Mouse (Mus musculus): Measurements from ENCODE around the gene Noct. TPM values are rescaled to one million over a fixed set of nuclear protein-coding genes. Genes with fewer than 3 reads are reported as not detected.

Noct gene
- polyA plus RNA-seq, 1 experiment, result 8.2 TPM

DNA sequence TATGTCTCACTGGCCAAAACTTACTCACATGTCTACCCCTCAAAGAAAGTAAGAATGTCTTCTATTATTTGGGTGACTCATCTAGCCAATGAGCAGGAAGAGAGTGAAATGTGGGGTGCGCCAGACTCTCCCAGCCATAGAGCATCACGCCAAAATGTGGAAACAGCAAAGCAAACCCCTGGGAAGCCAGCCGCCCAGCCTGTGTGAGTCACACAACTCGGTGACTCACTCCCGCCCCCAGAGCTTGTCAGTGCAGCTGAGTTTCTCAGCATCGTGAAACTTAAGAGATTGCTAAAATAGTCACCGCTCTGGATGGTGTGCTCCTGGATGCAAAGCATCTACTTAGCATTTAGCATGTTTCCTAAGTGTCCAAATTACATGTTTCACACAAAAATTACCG is 28.9 kb upstream of the Noct start:
- DNase-seq, result no peak

DNA sequence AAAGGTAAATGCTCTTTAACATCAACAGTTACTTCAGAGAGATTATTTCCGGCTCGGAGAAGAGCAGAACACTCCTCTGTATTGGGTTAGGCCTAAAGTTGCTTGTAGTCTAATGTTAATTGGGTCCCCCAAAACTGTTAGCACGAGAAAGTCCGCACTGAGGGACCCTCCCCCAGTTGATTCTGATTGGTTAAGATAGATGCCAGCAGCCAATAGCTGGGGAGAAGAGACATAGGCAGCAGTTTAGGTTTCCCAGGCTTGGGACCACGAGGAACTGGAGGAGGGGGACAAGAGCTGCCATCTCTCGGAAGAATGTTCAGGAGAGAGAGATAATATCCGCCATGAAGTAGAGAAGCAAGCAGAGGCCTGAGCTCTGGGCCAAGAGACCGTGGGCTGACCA is 28.5 kb upstream of the Noct start:
- Histone ChIP-seq H3K4me1 (ENCODE audit: control insufficient read depth, insufficient read depth, low read length) (peaks cover 3% of the 10 kb centered on the region; the same call in 1 of the 2 replicates), H3K4me3 (replicated peaks; ENCODE audit: extremely low read depth, low read depth, low read length) (no peak overlapping the region)
- TF ChIP-seq CTCF (IDR thresholded peaks at IDR 0.05; ENCODE audit: insufficient read depth, low read length) (no peak), POLR2A (IDR thresholded peaks at IDR 0.05; ENCODE audit: borderline replicate concordance, extremely low read depth, low read depth, low read length) (no peak)
- WGBS, result 49% methylated on average over 8 of the region's 8 CpGs
- DNase-seq, result no peak

More for the DNA sequence above, 28.9 kb upstream of the Noct start:
- WGBS, result 19% methylated on average over 8 of the region's 8 CpGs
- TF ChIP-seq POLR2A (IDR thresholded peaks at IDR 0.05; ENCODE audit: borderline replicate concordance, extremely low read depth, low read depth, low read length) (no peak), CTCF (IDR thresholded peaks at IDR 0.05; ENCODE audit: insufficient read depth, low read length) (no peak)
- Histone ChIP-seq H3K4me3 (replicated peaks; ENCODE audit: extremely low read depth, low read depth, low read length) (no peak overlapping the region), H3K4me1 (ENCODE audit: control insufficient read depth, insufficient read depth, low read length) (peaks cover 3% of the 10 kb centered on the region; the same call in 1 of the 2 replicates)

DNA sequence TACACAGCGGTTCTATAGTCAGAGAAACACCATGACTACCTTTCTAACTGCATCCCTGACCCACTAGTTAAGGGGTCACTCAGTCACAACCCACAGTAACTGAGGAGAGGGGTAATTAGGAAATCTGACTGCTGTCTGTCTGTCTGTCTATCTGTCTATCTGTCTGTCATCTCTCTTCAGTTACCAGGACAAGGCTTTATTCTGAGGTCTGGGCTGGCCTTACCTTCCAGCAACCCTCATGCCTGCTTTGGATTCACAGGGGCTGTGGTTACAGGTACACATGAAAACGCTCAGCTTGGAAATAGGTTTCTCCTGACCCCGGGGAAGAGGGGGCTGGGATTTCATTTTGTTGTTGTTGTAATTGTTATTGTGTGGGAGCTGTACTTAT is 27.5 kb upstream of the Noct start:
- no peak for DNase-seq
- TF ChIP-seq POLR2A (IDR thresholded peaks at IDR 0.05; ENCODE audit: borderline replicate concordance, extremely low read depth, low read depth, low read length) (no peak), CTCF (IDR thresholded peaks at IDR 0.05; ENCODE audit: insufficient read depth, low read length) (no peak)
- Histone ChIP-seq H3K4me1 (ENCODE audit: control insufficient read depth, insufficient read depth, low read length) (peaks cover 3% of the 10 kb centered on the region; the same call in 1 of the 2 replicates), H3K4me3 (replicated peaks; ENCODE audit: extremely low read depth, low read depth, low read length) (no peak overlapping the region)
- WGBS, result 61% methylated on average over 3 of the region's 3 CpGs

DNA sequence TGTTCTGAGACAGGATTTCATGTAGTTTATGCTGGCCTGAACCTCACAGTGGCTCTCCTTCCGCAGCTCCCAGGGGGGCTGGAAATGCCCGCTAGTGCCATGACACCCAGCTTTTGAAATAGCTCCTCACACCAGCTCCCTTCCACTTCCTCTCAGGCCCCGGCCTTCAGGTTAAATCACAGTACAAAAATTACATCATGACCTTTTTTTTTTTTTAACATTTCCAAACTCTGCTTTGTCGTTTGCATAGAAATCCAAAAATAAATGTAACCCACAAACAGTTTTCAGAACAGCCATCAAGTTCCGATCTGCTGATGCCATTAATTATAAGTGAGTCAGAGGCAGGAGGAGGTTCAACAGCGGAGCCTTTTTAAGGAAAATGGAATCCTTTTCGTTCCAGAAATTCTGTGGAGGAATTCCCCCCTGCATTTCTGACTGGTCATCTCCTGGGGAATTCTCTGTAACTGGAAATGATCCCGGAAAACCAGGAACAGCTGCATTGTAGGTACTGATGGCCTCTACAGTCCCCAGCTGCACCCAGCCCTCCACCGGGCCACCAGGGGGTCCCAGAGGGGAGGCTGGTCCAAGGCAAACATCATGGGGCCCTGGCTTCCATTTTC is 27.0 kb upstream of the Noct start:
- 30% methylated on average over 9 of the region's 9 CpGs for WGBS
- TF ChIP-seq POLR2A (IDR thresholded peaks at IDR 0.05; ENCODE audit: borderline replicate concordance, extremely low read depth, low read depth, low read length) (no peak), CTCF (IDR thresholded peaks at IDR 0.05; ENCODE audit: insufficient read depth, low read length) (no peak)
- Histone ChIP-seq H3K4me1 (ENCODE audit: control insufficient read depth, insufficient read depth, low read length) (peaks cover 3% of the 10 kb centered on the region; the same call in 1 of the 2 replicates), H3K4me3 (replicated peaks; ENCODE audit: extremely low read depth, low read depth, low read length) (no peak overlapping the region)
- no peak for DNase-seq

DNA sequence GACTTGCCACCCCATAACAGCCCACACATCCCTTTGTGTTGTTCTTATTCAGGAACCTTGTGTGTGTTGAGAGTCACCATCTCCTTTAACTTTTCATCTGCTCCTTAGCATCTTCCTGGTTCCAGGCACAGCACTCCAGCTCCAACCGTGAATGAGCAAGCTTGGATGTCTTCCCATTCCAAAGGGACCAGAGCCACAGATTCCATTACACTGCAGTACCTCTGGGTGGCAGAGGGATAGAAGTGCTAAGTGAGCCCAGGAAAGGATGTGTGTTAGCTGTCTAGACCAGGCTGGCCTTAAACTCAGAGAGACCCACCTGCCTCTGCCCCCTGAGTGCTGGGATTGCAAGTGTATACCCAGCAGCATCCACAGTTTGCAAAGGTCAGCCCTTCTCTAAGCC is 26.0 kb upstream of the Noct start:
- DNase-seq, result no peak
- TF ChIP-seq CTCF (IDR thresholded peaks at IDR 0.05; ENCODE audit: insufficient read depth, low read length) (no peak), POLR2A (IDR thresholded peaks at IDR 0.05; ENCODE audit: borderline replicate concordance, extremely low read depth, low read depth, low read length) (no peak)
- 48% methylated on average over 1 of the region's 1 CpGs for WGBS
- no peak overlapping the region for H3K4me3 ChIP-seq (replicated peaks; ENCODE audit: extremely low read depth, low read depth, low read length)
- H3K4me1 ChIP-seq (ENCODE audit: control insufficient read depth, insufficient read depth, low read length), result peaks cover 3% of the 10 kb centered on the region; the same call in 1 of the 2 replicates

DNA sequence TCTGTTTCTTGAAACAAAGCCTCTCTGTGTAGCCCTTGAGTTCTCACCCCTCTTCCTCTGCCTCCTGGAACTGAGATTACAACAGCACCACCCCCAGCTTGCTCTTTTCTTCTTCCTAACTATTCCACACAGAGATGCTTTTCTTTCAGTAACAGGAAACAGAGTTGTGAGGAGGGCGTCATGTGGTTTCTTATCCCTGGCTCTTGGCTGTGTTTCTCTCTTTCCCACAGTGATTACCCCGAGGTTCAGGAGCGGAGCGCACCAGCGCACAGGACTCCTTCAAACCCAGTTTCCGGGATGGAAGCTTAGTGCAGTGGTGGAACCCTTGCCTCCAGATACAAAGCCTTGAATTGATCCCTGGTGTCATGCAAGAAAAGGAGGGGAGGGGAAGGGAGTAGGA is 25.1 kb upstream of the Noct start:
- TF ChIP-seq POLR2A (IDR thresholded peaks at IDR 0.05; ENCODE audit: borderline replicate concordance, extremely low read depth, low read depth, low read length), result no peak
- TF ChIP-seq CTCF (IDR thresholded peaks at IDR 0.05; ENCODE audit: insufficient read depth, low read length), result no peak
- no peak overlapping the region for H3K4me3 ChIP-seq (replicated peaks; ENCODE audit: extremely low read depth, low read depth, low read length)
- 79% methylated on average over 6 of the region's 6 CpGs for WGBS
- no peak for DNase-seq
- H3K4me1 ChIP-seq (ENCODE audit: control insufficient read depth, insufficient read depth, low read length), result peaks cover 3% of the 10 kb centered on the region; the same call in 1 of the 2 replicates

DNA sequence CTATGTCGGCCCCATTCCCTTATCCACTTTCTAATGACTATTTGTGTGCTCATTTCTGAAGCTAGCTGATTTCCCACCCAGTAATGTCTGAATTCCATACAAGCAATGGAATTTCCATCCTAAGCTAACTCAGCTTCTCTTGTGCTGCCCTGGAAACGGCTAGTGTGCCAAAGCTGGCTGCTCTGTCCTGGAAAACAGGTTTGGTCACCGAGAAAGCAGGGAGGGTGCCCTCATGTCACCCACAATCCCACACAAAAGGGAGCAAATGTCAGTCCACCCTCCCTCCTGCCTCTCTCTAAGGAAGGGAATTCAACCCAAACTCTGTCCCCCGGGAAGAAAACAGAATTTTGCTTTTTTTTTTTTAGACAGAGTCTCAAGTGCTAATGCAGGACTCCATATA is 23.9 kb upstream of the Noct start:
- TF ChIP-seq POLR2A (IDR thresholded peaks at IDR 0.05; ENCODE audit: borderline replicate concordance, extremely low read depth, low read depth, low read length) (no peak), CTCF (IDR thresholded peaks at IDR 0.05; ENCODE audit: insufficient read depth, low read length) (no peak)
- WGBS, result 69% methylated on average over 4 of the region's 4 CpGs
- Histone ChIP-seq H3K4me1 (ENCODE audit: control insufficient read depth, insufficient read depth, low read length) (peaks cover 1% of the 10 kb centered on the region; the same call in 1 of the 2 replicates), H3K4me3 (replicated peaks; ENCODE audit: extremely low read depth, low read depth, low read length) (no peak overlapping the region)
- no peak for DNase-seq

DNA sequence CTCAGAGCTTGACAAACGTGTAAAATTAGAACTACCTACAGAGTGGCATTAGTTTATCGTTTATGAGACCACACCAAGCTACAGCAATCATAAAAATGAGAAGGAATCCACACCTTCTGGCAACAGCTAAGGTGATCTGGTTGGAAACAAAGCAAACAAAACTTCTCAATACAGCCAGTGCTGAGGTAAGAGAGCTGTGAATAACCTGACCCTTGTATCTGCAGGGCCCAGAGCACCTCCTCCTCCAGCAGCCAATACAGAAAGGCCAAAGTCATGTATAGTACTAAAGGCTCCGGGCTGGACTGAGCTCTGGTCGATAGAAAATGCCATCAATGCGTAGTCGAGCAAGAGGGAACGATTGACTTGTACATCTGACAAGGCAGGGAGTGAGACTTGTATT is 23.4 kb upstream of the Noct start:
- 86% methylated on average over 7 of the region's 7 CpGs for WGBS

DNA sequence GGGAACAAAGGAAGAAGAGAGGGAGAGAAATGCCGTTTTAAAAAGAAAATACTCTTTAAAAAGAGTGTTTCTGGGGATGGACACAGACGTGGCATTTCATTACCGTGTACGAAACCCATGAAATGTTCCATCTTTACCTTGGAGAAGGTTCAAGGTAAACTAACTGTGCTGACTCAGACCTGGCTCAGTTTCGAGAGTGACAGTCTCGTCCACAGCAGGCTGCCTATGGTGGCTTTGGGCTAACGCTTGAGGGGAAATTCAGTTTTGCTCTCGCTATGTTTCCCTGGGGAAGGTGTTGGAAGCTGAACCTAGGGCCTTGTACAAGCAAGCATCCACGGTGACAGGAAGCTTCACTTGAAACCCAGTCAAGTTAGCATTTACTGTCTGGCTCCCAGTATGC is 22.3 kb upstream of the Noct start:
- 64% methylated on average over 9 of the region's 9 CpGs for WGBS
- Histone ChIP-seq H3K4me3 (replicated peaks; ENCODE audit: extremely low read depth, low read depth, low read length) (no peak overlapping the region), H3K4me1 (ENCODE audit: control insufficient read depth, insufficient read depth, low read length) (no peaks in the 10 kb centered on the region)
- TF ChIP-seq POLR2A (IDR thresholded peaks at IDR 0.05; ENCODE audit: borderline replicate concordance, extremely low read depth, low read depth, low read length), result no peak
- TF ChIP-seq CTCF (IDR thresholded peaks at IDR 0.05; ENCODE audit: insufficient read depth, low read length), result no peak
- no peak for DNase-seq

More for the DNA sequence above, 23.4 kb upstream of the Noct start:
- H3K4me3 ChIP-seq (replicated peaks; ENCODE audit: extremely low read depth, low read depth, low read length), result no peak overlapping the region
- no peak for DNase-seq
- TF ChIP-seq CTCF (IDR thresholded peaks at IDR 0.05; ENCODE audit: insufficient read depth, low read length) (no peak), POLR2A (IDR thresholded peaks at IDR 0.05; ENCODE audit: borderline replicate concordance, extremely low read depth, low read depth, low read length) (no peak)
- no peaks in the 10 kb centered on the region for H3K4me1 ChIP-seq (ENCODE audit: control insufficient read depth, insufficient read depth, low read length)

DNA sequence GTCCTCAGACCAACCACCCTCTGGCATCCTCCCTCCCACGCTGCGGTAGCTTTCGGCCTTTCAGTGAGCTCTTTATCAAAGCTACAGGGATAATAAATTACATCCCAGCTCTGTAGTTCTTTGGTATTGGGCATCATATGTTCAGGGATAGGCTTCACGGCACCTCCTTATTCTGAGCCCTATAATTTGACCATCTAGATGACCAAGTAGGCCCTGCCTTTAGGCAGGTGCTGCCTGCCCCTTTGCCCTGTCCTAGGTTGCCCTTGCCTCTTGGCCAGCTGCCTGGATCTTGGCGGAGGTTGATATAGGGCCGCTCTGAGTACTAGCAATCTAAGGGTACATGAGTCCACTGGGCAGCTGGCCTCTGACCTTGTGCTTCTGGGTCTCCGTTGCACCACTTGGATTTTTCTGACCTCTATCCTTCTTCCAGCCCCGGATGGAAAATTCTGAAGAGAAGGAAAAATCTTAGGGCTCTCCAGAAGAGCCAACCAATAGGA is 21.7 kb upstream of the Noct start:
- no peak for DNase-seq
- Histone ChIP-seq H3K4me3 (replicated peaks; ENCODE audit: extremely low read depth, low read depth, low read length) (no peak overlapping the region), H3K4me1 (ENCODE audit: control insufficient read depth, insufficient read depth, low read length) (no peaks in the 10 kb centered on the region)
- 74% methylated on average over 8 of the region's 8 CpGs for WGBS
- TF ChIP-seq CTCF (IDR thresholded peaks at IDR 0.05; ENCODE audit: insufficient read depth, low read length), result no peak
- TF ChIP-seq POLR2A (IDR thresholded peaks at IDR 0.05; ENCODE audit: borderline replicate concordance, extremely low read depth, low read depth, low read length), result no peak
